Mouse (Mus musculus): Measurements from ENCODE around the gene Agap1.

Gene Agap1

DNA sequence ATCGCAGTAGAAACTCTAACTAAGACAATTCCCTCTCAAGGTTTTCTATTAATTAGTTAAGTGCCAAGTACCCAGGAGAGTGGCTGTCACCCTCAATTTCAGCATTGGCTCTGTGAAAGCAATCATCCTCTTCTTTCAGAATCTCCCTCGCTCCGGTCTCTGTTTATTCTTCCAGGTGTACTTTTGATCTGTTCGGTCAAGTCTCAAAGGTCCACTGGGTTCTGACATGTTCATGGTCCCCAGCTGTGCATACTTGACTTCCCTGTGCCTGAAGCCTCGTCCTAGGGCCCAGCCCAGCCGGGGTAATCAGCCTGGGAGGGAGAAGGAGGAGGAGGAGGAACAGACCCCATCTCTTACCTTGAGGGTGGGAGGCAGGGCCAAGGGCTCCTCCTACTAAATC, 464.6 kb downstream of the Agap1 start:
- DNase-seq = peak in 1 of 2 experiments; percentile 41

DNA sequence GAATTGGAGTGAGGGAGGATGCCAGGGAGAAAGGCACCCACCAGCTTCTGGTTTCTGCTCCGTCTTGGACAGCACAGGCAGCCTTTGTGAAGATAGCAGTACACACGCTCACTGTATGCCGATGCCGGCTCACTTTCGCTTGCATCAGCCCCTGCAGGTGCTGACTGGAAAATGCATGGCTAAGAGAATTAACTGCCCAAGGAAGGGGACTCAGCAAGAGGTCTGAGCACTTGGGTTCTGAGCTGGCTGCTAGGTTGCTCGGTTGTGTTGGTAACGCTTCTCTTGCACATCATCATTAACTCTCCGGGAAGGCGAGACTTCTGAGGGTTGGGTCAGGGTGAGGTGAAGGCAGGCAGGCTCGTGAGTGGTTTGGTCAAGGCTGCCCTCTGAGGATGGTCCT, 467.2 kb downstream of the Agap1 start:
- no peak for DNase-seq

GRCm38 (mm10) chr1:89922282-89922681, 467.7 kb downstream of the Agap1 start:
- DNase-seq = no peak

DNA sequence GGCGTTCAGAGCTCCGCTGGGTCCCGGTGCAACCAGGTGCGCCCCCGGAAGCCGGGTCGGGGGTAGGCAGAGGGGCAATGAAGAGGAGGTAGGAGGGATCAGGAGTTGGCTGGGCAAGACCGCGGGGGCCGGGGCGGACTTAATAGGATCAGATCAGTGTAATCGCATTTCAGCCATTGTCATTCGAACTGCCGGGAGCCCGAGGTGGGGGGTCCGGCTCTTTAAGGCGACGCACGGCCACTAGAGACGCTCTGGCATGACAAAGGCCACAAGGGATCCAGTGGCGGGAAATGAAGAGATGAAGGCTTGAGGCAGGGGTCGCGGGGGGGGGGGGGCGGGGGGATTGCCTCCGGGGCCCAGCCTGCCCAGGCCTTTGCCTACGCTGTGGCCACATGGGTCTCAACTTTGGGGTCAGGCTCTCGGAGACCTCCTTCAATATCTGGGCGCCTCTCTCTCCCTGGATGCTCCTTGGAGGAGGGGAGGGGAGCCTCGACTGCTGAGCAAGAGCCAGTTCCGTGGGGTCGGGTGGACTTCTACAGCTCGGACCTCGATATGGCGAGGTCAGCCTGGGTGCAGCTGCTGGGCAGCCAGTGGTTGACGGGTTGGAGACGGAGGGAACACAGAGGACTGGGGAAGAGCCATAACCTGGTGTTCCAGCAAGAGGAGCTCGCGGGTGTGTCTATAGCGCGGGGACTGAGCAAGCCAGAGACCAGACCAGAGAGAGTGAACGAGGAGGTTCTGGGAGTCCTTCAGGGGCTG, 468.5 kb downstream of the Agap1 start:
- no peak for DNase-seq

GRCm38 (mm10) chr1:89923642-89924020, 469.0 kb downstream of the Agap1 start:
- DNase-seq = no peak

DNA sequence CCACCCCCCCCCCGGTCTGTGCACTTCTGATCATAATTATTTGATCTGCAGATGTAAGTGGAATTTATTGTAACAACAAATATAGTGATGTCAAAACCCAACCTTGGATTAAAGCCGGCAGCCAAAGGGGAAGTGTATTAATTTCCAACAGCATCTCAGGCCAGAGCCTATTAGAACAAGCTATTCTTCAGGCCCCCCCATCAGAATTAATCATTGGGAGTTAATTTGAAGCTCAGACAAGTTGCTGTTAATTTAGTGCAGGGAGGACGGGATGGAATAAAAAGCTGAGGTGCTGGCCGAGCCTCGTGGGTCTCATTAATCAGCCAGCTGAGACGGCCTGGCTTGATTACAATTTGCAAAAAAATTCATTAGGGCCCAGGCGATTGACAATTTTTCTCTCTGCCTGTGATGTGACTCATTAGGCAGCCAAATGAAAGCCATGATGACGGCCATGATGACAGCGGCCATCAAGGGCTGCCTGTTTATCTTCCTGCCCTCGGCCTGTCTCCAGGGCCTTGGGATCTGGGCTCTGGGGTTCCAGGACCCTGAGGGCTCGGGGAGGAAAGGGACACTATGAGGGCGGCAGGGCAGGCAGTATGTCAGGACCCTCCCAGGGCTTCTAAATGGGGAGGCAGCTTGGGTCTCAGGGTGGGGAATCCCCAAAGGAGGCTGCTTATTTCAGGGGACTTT, 471.0 kb downstream of the Agap1 start:
- DNase-seq = no peak

DNA sequence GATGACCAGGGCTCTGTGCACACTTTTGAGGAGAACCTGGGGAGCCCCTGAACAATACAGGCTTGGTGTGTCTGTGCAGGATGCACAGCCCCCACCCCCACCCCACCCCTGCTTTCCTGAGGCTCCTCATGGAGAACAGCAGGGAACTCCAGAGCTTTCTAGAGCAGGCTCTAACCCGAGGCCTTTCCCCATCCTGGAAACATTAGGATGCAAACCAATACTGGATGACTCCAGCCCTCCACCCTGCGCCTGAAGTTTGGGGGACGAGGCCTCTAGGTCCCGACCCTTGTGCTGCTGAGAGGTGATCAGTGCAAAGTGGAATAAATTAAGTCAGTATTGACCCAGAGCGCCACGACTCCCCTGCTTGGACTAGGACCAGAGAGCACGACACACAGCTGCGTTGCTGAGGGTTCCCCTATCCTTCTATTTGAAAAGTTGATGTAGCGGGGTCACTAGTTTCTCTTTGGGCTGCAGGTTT, 472.0 kb downstream of the Agap1 start:
- no peak for DNase-seq

DNA sequence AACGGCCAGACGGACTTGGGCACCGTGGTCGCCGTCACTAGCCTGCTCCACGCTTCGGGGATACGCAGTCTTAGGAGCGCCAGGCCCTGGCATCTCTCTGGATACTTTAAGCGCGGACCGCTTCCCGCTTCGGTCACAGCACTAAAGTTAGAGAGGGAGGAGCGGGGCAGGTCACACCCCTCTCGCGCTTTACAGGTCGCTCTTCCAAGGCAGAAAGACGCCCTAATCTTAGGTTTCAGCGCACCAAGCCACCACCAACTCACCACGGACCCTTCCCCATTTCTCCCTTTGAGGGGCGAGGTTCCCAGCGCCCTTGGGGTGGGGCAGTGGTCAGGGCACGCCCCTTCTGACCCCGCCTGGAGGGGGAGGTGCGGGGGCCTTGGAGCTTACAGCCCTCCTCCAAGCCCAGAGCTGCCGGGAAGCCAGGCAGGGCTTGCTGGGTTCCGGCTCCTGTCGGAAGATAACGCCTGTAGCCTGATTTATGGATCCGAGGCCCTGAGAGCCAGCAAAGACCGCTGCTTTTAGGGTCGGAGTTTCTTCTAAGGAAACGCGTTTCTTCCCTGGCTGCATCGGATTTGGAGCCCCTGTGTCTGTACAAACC, 472.6 kb downstream of the Agap1 start:
- DNase-seq = peak in 1 of 2 experiments; percentile 45

- DNase-seq = no peak
These were observed 474.1 kb downstream of the Agap1 start for GRCm38 (mm10) chr1:89928676-89929075.

GRCm38 (mm10) chr1:89929181-89929580, 474.6 kb downstream of the Agap1 start:
- DNase-seq = no peak

DNA sequence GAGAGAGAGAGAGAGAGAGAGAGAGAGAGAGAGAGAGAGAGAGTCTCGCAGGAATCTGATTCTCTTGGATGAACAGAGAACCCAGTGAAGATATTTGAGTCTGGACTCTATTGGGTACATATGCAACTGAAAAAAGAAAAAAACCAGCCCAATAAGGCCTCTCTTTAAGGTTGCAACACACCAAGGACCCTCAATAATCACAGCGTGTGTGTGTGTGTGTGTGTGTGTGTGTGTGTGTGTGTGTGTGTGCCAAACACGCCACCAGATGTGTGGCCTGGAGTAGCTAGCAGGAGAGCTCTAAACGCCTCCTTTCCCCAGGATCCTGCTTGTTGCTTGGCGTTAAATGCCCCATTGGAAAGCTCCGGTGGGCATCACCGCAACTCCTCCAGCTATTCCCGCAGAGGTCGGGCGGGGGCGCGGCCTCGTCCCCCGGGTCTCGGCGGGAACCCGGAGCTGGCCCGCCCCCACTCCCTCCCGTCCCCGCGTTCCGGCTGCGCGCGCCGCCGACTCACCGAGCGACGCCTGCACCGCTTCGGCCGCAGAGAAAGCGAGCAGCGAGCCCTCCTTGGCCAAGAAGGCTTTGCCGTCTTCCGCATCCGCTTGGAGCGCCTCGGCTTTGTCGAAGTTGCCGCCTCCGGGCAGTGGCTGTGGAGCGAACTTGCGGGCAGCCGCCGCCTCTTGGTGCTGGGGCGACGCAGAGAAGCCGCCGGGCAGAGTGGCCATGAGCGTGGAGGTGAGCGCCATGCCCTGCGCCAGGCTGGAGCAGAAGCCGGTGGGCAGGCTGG, 475.3 kb downstream of the Agap1 start:
- DNase-seq = peak in 1 of 2 experiments; percentile 44

DNA sequence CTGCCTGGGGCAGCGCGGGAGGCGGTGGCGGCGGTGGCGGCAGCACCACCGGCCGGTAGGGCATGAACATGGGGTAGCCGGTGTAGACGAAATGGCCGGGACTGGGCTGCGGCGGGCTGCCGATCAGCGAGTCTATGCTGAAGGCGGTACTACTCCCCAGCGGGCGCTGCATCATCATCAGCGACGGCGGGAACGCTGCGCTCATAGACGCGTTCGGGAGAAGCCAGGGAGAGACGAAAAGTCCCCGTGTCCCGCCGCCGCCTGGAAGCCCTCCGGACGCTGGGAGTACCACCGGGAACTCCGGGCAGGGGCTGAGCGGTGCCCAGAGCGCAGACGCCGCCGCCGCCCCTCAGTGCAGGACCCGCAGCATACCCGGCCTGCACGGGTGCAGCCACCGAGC, 475.9 kb downstream of the Agap1 start:
- peak in 1 of 2 experiments; percentile 29 for DNase-seq

DNA sequence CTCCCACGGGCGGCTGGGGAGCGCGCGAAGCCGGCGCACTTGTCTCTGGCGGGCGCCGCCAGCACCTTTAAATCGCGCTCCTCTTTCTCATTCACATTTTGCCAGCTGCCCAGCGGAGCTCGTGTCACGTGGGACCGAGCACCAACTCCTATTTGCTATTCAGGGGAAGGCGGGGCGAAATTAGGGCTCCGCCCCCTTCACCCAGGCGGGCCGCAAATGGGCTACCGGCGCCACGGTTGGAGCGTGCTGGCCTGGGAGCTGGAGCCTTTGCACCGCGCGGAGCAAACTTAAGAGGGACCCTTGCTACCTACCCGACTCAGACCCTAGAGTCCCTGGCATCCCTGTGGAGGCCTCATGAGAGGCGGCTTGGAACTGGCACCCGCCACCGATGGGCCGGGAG, 476.5 kb downstream of the Agap1 start, which contains the start of gene Gbx2:
Gene Gbx2 (minus strand): TSS at position 60 of the 400 bp plus-strand sequence.
- peak; percentile 48 to 78 for DNase-seq

DNA sequence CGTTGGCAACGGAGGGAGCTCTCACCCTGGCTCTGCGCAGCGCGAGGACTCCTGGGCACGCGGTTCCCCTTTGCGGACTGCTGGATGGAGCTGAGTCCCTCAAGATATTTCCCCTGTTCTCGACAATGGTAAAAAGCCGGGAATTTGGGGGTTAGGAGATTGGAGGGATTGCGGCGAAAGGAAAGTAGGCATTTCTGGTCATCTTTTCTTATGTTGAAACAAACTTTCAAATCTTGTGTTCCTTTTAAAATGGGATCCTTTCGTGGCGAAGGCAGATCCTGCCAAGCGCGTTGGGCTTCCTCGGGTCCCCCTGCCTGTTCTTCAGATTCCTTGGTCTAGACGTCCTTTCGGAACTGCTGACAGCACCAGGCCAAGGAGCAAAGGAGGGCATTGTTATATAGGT, 477.4 kb downstream of the Agap1 start:
- DNase-seq = no peak

DNA sequence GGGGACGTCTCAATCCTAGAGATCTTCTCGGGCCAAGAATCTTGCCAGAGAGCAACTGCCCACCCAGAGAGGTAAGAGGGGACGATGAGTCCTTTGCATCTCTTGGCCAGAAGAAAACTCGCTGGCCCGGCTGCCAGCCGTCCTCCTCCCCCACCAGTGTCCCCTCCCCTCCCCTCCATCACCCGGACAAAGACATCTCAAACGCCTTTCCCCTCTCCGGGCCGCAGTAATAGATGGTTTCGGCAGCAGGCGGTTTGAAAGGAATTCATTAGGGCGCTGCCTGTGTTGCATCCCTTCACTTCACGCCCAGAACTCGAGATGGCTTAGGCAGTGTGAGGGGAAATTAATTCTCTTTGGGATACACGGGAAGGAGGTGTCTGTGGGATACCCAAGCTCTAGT, 478.0 kb downstream of the Agap1 start:
- no peak for DNase-seq

- peak; percentile 35 to 40 for DNase-seq
These were observed 478.4 kb downstream of the Agap1 start for GRCm38 (mm10) chr1:89933028-89933427.

DNA sequence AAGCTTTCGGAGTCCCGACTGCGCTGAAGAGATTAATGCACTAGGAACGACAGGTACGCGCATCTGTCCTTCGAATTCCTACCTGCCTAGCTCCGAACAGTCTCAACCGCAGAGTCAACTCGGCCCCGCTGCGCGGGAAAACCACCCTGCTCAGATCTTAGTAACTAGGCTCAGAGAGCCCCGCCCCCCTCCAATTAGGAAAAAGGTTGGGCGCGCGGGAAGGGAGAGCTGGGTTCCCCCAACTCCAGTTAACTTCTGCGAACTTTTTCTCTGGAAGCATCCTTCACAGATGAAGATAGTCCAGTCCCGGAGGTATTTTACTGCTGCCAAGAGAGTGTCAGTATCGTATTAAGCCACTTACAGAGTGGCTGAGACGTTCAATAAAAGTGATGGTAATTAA, 479.2 kb downstream of the Agap1 start:
- peak in 1 of 2 experiments; percentile 30 for DNase-seq

DNA sequence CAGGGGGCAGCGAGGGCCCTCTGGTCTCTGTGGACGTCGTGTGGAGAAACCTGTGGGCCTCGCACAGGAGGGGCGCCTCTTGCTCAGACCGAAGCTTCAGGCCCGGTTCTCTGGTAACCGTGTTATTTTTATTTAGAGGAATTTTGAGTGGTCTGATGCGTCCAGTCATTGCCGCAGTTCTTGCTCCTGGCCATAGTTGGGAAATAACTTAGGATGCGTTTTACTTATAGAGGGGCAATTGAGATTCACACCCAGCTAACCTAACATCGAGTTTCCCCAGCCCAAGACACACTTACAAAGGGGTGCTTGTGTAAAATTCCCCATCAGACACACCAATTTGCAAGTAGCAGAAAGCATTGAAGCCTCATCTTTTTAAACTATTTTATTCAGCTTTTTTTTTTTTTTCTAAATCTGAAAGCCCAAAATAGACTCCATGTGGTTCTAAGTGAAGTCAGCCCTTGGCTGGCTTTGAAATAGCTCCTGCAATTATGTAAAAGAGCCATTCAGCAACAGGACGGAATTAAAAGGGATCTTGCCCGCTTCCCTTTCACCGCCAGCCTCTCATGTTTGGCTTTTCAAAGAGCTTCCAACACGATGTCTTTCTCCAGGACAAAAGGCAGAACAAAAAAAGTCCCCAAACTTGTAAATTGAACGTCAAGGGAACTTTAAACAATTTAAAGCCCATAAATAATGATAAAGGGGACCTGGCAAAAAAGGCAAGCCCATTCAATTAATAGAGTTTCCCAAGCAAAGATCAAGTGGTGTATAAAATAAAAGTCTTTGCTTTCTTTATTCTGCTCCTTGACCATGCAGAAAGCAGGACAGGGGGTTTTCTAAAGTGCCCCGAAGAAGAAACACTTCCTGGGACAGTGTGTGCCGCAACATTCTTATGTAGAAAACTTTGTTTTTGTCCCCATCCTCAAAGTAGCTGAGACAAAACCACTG, 480.0 kb downstream of the Agap1 start:
- no peak for DNase-seq

- DNase-seq = no peak
These were observed 481.1 kb downstream of the Agap1 start for GRCm38 (mm10) chr1:89935493-89936348.

DNA sequence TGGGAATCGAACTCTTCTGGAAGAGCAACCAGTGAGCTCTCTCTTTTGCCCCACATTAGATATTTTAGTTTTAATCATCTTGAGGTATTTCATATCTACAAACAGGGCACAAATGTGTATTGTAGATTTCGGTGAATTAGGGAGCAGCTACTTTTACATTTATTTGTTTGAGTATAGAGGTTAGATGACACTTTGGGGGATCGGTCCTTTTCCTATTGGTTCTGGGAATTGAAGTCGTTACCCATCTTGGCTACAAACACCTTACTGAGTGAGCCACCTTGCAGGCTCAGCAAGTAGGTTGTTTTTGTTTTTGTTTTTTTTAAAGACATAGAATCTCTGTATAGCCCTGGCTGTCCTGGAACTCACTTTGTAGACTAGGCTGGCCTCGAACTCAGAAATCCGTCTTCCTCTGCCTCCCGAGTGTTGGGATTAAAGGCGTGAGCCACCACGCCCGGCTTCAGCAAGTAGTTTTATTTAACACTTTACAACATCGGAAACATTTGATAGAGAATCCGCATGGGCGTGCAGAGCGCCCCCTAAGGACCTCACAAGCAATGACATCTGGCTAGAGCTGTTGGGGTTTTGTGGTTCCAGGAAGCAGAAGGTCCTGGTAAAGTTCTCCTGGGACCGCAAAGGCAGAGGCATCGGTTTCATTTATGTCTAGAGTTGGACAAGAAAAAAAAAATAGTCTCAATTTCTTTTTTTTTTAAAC, 484.4 kb downstream of the Agap1 start:
- no peak for DNase-seq
